Mouse (Mus musculus) heart, embryonic 13.5 days (tissue): ENCODE measurements around the gene Golgb1. TPM values are rescaled to one million over a fixed set of nuclear protein-coding genes. Genes with fewer than 3 reads are reported as not detected.

Source experiments
- ATAC-seq: fragments of 200-750 bp; cut with Nextera tagmentation; 2 replicates; pipeline ENCODE4 v1.8.0; 2017; ENCODE audit warnings: moderate TSS enrichment; ENCODE audit not compliant: insufficient number of reproducible peaks, low FRiP score, low TSS enrichment; ENCODE audit errors: extremely low read depth
- H3K27ac ChIP-seq: fragments of 300-500 bp; sonication (generic); replicated peaks from 2 replicates; pipeline ENCODE4 v1.5.1; 2015; ENCODE audit warnings: moderate library complexity, mild to moderate bottlenecking, inconsistent platforms
- H3K27me3 ChIP-seq: fragments of 300-500 bp; sonication (generic); replicated peaks from 2 replicates; pipeline ENCODE4 v1.6.1; 2015; ENCODE audit warnings: mild to moderate bottlenecking, inconsistent platforms
- H3K36me3 ChIP-seq: fragments of 300-500 bp; sonication (generic); 2 replicates; pipeline ENCODE4 v1.6.1; 2015; ENCODE audit warnings: mild to moderate bottlenecking, inconsistent platforms
- H3K4me1 ChIP-seq: fragments of 300-500 bp; sonication (generic); 2 replicates; pipeline ENCODE4 v1.6.1; 2015; ENCODE audit warnings: inconsistent platforms
- H3K4me2 ChIP-seq: fragments of 300-500 bp; sonication (generic); 2 replicates; pipeline ENCODE4 v1.6.1; 2015; ENCODE audit warnings: inconsistent platforms, mild to moderate bottlenecking, moderate library complexity
- H3K4me3 ChIP-seq: fragments of 300-500 bp; sonication (generic); 2 replicates; pipeline ENCODE4 v1.5.1; 2015; ENCODE audit warnings: moderate library complexity, mild to moderate bottlenecking, inconsistent platforms
- H3K9ac ChIP-seq: fragments of 300-500 bp; sonication (generic); 2 replicates; pipeline ENCODE4 v1.6.1; 2015; ENCODE audit warnings: inconsistent platforms, mild to moderate bottlenecking, moderate library complexity
- H3K9me3 ChIP-seq: fragments of 300-500 bp; sonication (generic); 2 replicates; pipeline ENCODE4 v1.6.1; 2016; ENCODE audit warnings: inconsistent platforms
- WGBS: fragments of 180-500 bp; shearing (Covaris S2); methylation state at CpG from one replicate; pipeline ENCODE4 v1.1.7; 2015; ENCODE audit warnings: mixed read lengths; 5-methylcytosine and 5-hydroxymethylcytosine counted together
- polyA plus RNA-seq: library from polyadenylated mRNA; unstranded; fragments of >200 nt; fragmentation: Nextera tagmentation; extraction: Ambion mirVana; gene quantifications from 2 replicates; pipeline ENCODE4 v1.2.1, GENCODE M21; 2015

Golgb1 gene
- polyA plus RNA-seq, 1 experiment from 2014 or later = 64.3 TPM

GRCm38 (mm10) chr16:36918505-36918904, 43.6 kb downstream of the Golgb1 start:
- Histone ChIP-seq H3K4me3 (no peak overlapping the region), H3K9me3 (no peaks in the 10 kb centered on the region), H3K27me3 (no peaks in the 10 kb centered on the region), H3K4me1 (no peaks in the 10 kb centered on the region), H3K4me2 (no peak overlapping the region), H3K9ac (no peak overlapping the region), H3K36me3 (peaks cover 92% of the 10 kb centered on the region), H3K27ac (no peak overlapping the region)
- no peak for ATAC-seq
- 94% methylated on average over 10 of the region's 10 CpGs for WGBS

GRCm38 (mm10) chr16:36920410-36920809, 45.5 kb downstream of the Golgb1 start:
- no peaks in the 10 kb centered on the region for H3K27me3 ChIP-seq
- H3K27ac ChIP-seq = no peak overlapping the region
- H3K4me2 ChIP-seq = no peak overlapping the region
- H3K36me3 ChIP-seq = peaks cover 89% of the 10 kb centered on the region
- no peaks in the 10 kb centered on the region for H3K9me3 ChIP-seq
- no peak for ATAC-seq
- H3K4me1 ChIP-seq = no peaks in the 10 kb centered on the region
- no peak overlapping the region for H3K9ac ChIP-seq
- no peak overlapping the region for H3K4me3 ChIP-seq
- WGBS = 69% methylated on average over 3 of the region's 3 CpGs

GRCm38 (mm10) chr16:36921067-36921613, 46.2 kb downstream of the Golgb1 start:
- WGBS = 88% methylated on average over 8 of the region's 8 CpGs
- Histone ChIP-seq H3K27ac (no peak overlapping the region), H3K27me3 (no peaks in the 10 kb centered on the region), H3K9me3 (no peaks in the 10 kb centered on the region), H3K36me3 (peaks cover 89% of the 10 kb centered on the region), H3K9ac (no peak overlapping the region), H3K4me1 (no peaks in the 10 kb centered on the region), H3K4me3 (no peak overlapping the region), H3K4me2 (no peak overlapping the region)
- ATAC-seq = no peak

- H3K9ac ChIP-seq = no peak overlapping the region
- no peaks in the 10 kb centered on the region for H3K4me1 ChIP-seq
- H3K9me3 ChIP-seq = no peaks in the 10 kb centered on the region
- no peak overlapping the region for H3K27ac ChIP-seq
- peaks cover 90% of the 10 kb centered on the region for H3K36me3 ChIP-seq
- H3K4me3 ChIP-seq = no peak overlapping the region
- H3K4me2 ChIP-seq = no peak overlapping the region
- ATAC-seq = no peak
- H3K27me3 ChIP-seq = no peaks in the 10 kb centered on the region
- 80% methylated on average over 6 of the region's 6 CpGs for WGBS
Observed at GRCm38 (mm10) chr16:36921980-36922379, 47.0 kb downstream of the Golgb1 start.

GRCm38 (mm10) chr16:36924312-36924711, 49.4 kb downstream of the Golgb1 start:
- Histone ChIP-seq H3K27ac (no peak overlapping the region), H3K9ac (no peak overlapping the region), H3K27me3 (no peaks in the 10 kb centered on the region), H3K4me2 (no peak overlapping the region), H3K4me3 (no peak overlapping the region), H3K4me1 (no peaks in the 10 kb centered on the region), H3K9me3 (no peaks in the 10 kb centered on the region), H3K36me3 (peaks cover 91% of the 10 kb centered on the region)
- 90% methylated on average over 8 of the region's 8 CpGs for WGBS
- no peak for ATAC-seq

GRCm38 (mm10) chr16:36925351-36925750, 50.4 kb downstream of the Golgb1 start:
- peaks cover 91% of the 10 kb centered on the region for H3K36me3 ChIP-seq
- no peaks in the 10 kb centered on the region for H3K4me1 ChIP-seq
- ATAC-seq = no peak
- no peak overlapping the region for H3K27ac ChIP-seq
- no peaks in the 10 kb centered on the region for H3K9me3 ChIP-seq
- H3K9ac ChIP-seq = no peak overlapping the region
- 80% methylated on average over 6 of the region's 6 CpGs for WGBS
- no peak overlapping the region for H3K4me3 ChIP-seq
- no peaks in the 10 kb centered on the region for H3K27me3 ChIP-seq
- H3K4me2 ChIP-seq = no peak overlapping the region

GRCm38 (mm10) chr16:36925797-36926196, 50.9 kb downstream of the Golgb1 start:
- H3K4me2 ChIP-seq = no peak overlapping the region
- H3K9ac ChIP-seq = no peak overlapping the region
- no peak for ATAC-seq
- 77% methylated on average over 6 of the region's 6 CpGs for WGBS
- H3K9me3 ChIP-seq = no peaks in the 10 kb centered on the region
- no peaks in the 10 kb centered on the region for H3K27me3 ChIP-seq
- H3K36me3 ChIP-seq = peaks cover 93% of the 10 kb centered on the region
- H3K4me1 ChIP-seq = no peaks in the 10 kb centered on the region
- H3K4me3 ChIP-seq = no peak overlapping the region
- H3K27ac ChIP-seq = no peak overlapping the region

- H3K4me1 ChIP-seq = no peaks in the 10 kb centered on the region
- no peak overlapping the region for H3K27ac ChIP-seq
- peaks cover 94% of the 10 kb centered on the region for H3K36me3 ChIP-seq
- 86% methylated on average over 10 of the region's 10 CpGs for WGBS
- ATAC-seq = no peak
- H3K27me3 ChIP-seq = no peaks in the 10 kb centered on the region
- no peaks in the 10 kb centered on the region for H3K9me3 ChIP-seq
- no peak overlapping the region for H3K4me3 ChIP-seq
- H3K4me2 ChIP-seq = no peak overlapping the region
- H3K9ac ChIP-seq = no peak overlapping the region
Observed at GRCm38 (mm10) chr16:36926514-36927447, 51.8 kb downstream of the Golgb1 start.

- no peak overlapping the region for H3K4me3 ChIP-seq
- H3K9me3 ChIP-seq = no peaks in the 10 kb centered on the region
- no peaks in the 10 kb centered on the region for H3K4me1 ChIP-seq
- no peak for ATAC-seq
- H3K36me3 ChIP-seq = peaks cover 95% of the 10 kb centered on the region
- no peak overlapping the region for H3K9ac ChIP-seq
- H3K27ac ChIP-seq = no peak overlapping the region
- no peaks in the 10 kb centered on the region for H3K27me3 ChIP-seq
- WGBS = 77% methylated on average over 10 of the region's 10 CpGs
- H3K4me2 ChIP-seq = no peak overlapping the region
Observed at GRCm38 (mm10) chr16:36927495-36928105, 52.7 kb downstream of the Golgb1 start.

- ATAC-seq = no peak
- WGBS = 87% methylated on average over 8 of the region's 8 CpGs
Observed at GRCm38 (mm10) chr16:36928106-36928500, 53.2 kb downstream of the Golgb1 start.

GRCm38 (mm10) chr16:36929216-36929615, 54.3 kb downstream of the Golgb1 start:
- Histone ChIP-seq H3K4me2 (no peak overlapping the region), H3K27me3 (no peaks in the 10 kb centered on the region), H3K9ac (no peak overlapping the region), H3K27ac (no peak overlapping the region), H3K36me3 (peaks cover 90% of the 10 kb centered on the region), H3K4me3 (no peak overlapping the region), H3K9me3 (no peaks in the 10 kb centered on the region), H3K4me1 (peaks cover 8% of the 10 kb centered on the region)
- ATAC-seq = no peak
- 89% methylated on average over 7 of the region's 7 CpGs for WGBS

More at GRCm38 (mm10) chr16:36928106-36928500, 53.2 kb downstream of the Golgb1 start:
- Histone ChIP-seq H3K9ac (no peak overlapping the region), H3K27ac (no peak overlapping the region), H3K27me3 (no peaks in the 10 kb centered on the region), H3K36me3 (peaks cover 96% of the 10 kb centered on the region), H3K4me1 (no peaks in the 10 kb centered on the region), H3K4me2 (no peak overlapping the region), H3K4me3 (no peak overlapping the region), H3K9me3 (no peaks in the 10 kb centered on the region)
